Mouse (Mus musculus): ENCODE measurements at regions not wholly inside any gene's neighbourhood (a gene's known extent, or its start where the extent isn't known, plus 50 kb on each side); places are given as distances from the start of the nearest gene placed in this dataset.

DNA sequence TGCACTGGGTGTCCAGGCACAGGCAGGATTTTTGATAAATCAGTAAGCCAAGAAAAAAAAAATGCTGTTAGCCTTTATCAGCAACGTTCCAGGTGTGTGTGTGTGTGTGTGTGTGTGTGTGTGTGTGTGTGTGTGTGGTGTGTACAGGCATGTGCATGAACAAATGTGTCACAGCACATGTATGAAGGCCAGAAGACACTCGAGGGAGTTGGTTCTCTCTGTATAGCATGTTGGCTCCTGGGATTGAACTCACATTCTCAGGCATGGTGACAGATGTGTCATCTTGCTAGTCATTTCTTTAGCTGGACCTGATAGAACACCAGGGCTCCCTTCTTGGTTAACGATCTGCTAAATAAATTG is 74.8 kb upstream of the Caprin1 start:
- Histone ChIP-seq H3K27ac (no peak overlapping the region), H3K4me3 (no peak overlapping the region)
- ATAC-seq (replicated peaks) = peak; percentile 55

DNA sequence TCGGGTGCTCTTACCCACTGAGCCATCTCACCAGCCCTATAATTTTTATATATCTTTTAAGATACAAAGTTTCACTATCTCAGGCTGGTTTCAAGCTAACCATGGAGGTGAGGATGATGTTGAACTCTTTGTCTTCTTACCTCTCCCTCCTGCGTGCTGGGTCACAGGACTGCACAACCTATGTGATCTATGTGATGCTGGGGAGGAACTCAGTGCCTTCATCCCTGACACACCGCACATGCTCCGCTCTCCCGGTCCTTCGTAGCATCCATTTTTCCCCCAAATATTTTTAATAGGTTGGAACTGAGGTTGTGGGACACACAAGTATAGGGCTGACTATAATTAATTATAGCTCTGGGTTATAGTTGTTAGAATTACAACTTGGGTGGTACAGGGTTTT is 75.9 kb upstream of the Caprin1 start:
- Histone ChIP-seq H3K9me3 (no peaks in the 10 kb centered on the region), H3K27me3 (replicated peaks) (0 out of 2 replicates have a peak, but pooled peaks cover 2% of the 10 kb centered on the region), H3K36me3 (replicated peaks) (no peaks in the 10 kb centered on the region), H3K4me3 (no peak overlapping the region), H3K4me1 (peaks cover 10% of the 10 kb centered on the region; the same call in 1 of the 2 replicates), H3K4me2 (no peak overlapping the region), H3K27ac (no peak overlapping the region), H3K9ac (no peak overlapping the region)
- ATAC-seq (replicated peaks) = no peak
- 91% methylated on average over 6 of the region's 6 CpGs for WGBS

More for the DNA sequence above, 74.8 kb upstream of the Caprin1 start:
- 62% methylated on average over 3 of the region's 3 CpGs for WGBS
- H3K4me1 ChIP-seq = peaks cover 10% of the 10 kb centered on the region; the same call in 1 of the 2 replicates
- H3K9ac ChIP-seq = no peak overlapping the region
- H3K9me3 ChIP-seq = no peaks in the 10 kb centered on the region
- H3K36me3 ChIP-seq (replicated peaks) = no peaks in the 10 kb centered on the region
- 0 out of 2 replicates have a peak, but pooled peaks cover 2% of the 10 kb centered on the region for H3K27me3 ChIP-seq (replicated peaks)
- no peak overlapping the region for H3K4me2 ChIP-seq

DNA sequence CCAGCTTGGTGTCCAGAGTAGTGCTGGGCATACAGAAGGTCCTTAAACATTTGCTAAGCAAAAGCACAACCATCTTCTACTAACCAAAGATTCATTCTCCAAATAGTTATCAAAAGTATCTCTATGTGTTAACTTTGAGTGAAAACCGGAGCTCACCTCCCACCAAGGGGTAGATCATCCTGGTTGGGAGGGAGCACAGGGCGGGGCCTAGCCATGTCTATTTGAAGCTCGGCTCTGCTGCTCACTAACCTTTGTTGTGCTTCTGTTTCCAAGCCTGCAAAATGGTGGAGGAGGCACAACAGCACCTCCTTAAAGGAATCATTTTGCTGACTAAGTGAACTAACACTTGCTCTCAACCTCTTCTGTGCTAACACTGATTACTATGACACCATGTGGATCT is 77.0 kb upstream of the Caprin1 start:
- peaks cover 10% of the 10 kb centered on the region; the same call in 1 of the 2 replicates for H3K4me1 ChIP-seq
- no peak overlapping the region for H3K9ac ChIP-seq
- H3K27me3 ChIP-seq (replicated peaks) = no peaks in the 10 kb centered on the region
- H3K9me3 ChIP-seq = no peaks in the 10 kb centered on the region
- WGBS = 66% methylated on average over 3 of the region's 3 CpGs
- H3K36me3 ChIP-seq (replicated peaks) = no peaks in the 10 kb centered on the region
- no peak overlapping the region for H3K27ac ChIP-seq
- no peak for ATAC-seq (replicated peaks)
- H3K4me3 ChIP-seq = no peak overlapping the region
- H3K4me2 ChIP-seq = no peak overlapping the region

DNA sequence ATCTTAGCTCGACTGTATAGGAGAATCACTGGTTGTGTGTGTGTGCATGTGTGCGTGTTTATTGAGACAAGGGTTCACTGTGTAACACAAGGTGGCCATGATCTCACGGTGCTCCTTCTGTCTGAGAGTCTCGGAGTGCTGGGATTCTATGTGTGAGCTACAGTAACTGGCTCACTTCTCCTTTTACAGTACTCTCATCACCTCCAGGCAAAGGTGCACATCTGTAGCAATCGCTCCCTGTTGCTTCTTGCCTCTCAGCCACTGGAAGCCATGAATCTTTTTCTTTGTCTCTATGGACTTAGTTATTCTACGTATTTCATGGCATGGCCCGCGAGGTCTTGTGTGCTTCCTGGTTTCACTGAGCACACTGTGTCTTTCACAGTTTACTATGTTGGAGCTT is 78.3 kb upstream of the Caprin1 start:
- Histone ChIP-seq H3K4me1 (peaks cover 10% of the 10 kb centered on the region; the same call in 1 of the 2 replicates), H3K4me3 (no peak overlapping the region), H3K9me3 (no peaks in the 10 kb centered on the region), H3K27ac (no peak overlapping the region), H3K27me3 (replicated peaks) (no peaks in the 10 kb centered on the region), H3K4me2 (no peak overlapping the region), H3K9ac (no peak overlapping the region), H3K36me3 (replicated peaks) (no peaks in the 10 kb centered on the region)
- 84% methylated on average over 8 of the region's 8 CpGs for WGBS
- ATAC-seq (replicated peaks) = no peak

DNA sequence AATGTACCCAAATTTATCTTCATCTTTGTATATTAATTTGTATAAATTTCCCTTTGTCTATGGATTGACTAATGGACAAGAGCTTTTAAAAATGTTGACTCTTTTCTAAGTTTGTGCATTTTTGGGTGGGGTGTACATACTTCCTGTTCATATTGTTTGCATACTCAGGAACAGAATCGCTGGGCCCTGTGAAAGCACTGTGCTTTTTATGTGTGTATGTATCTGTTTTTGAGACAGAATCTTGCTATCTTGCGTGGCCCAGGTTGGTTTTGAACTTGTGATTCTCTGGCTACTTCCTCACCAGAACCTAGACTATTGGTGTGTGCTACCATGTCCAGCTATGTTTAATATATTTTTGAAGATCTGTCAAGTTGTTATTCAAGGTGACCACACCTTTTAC is 78.8 kb upstream of the Caprin1 start:
- Histone ChIP-seq H3K27ac (no peak overlapping the region), H3K9ac (no peak overlapping the region), H3K4me1 (peaks cover 14% of the 10 kb centered on the region), H3K27me3 (replicated peaks) (no peaks in the 10 kb centered on the region), H3K36me3 (replicated peaks) (no peaks in the 10 kb centered on the region), H3K4me3 (no peak overlapping the region), H3K4me2 (no peak overlapping the region), H3K9me3 (no peaks in the 10 kb centered on the region)
- no peak for ATAC-seq (replicated peaks)
- 89% methylated on average over 2 of the region's 2 CpGs for WGBS

DNA sequence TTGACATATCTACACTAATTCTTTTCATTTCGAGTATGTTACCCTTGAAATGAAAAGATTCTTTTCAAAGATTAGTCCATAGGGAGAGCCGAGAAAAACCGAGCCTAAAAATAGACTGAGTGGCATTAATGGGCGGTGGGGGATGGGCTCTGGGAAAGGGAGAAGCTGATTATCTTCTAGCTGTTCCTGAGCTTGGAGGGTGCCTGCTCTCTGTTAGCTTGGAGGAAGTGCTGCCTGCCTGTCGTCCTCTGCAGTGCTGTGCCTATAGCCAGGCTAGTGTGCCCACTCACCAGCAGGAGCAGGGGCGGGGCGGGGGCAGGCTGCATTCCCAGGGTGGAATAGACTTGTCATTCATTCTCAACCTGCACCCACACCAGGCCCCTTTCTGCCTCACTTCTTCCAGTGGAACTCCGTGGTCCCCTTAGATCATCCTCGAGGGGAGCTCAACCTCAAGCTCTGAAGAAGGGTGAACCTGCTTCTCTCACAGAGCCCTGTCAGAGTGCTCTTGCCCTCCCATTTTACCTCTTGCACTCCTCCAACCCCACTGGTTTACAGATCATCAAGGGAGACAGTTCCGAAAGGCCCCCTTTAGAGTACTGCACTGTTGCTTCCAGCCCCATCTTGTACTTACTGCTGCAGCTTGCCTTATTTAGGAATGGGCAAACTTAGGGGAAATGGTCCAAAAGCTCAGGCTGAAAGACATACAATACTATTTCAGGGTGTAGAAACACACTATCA is 76.6 kb upstream of the Lmo2 start:
- Histone ChIP-seq H3K27me3 (replicated peaks) (no peaks in the 10 kb centered on the region), H3K4me3 (no peak overlapping the region), H3K4me2 (peak overlapping the region; percentile 5; the same call in 1 of the 2 replicates), H3K4me1 (peaks cover 10% of the 10 kb centered on the region), H3K9me3 (no peaks in the 10 kb centered on the region), H3K27ac (peak overlapping the region; percentile 57), H3K36me3 (replicated peaks) (no peaks in the 10 kb centered on the region), H3K9ac (no peak overlapping the region)
- peak; percentile 89 for ATAC-seq (replicated peaks)
- 22% methylated on average over 10 of the region's 10 CpGs for WGBS

DNA sequence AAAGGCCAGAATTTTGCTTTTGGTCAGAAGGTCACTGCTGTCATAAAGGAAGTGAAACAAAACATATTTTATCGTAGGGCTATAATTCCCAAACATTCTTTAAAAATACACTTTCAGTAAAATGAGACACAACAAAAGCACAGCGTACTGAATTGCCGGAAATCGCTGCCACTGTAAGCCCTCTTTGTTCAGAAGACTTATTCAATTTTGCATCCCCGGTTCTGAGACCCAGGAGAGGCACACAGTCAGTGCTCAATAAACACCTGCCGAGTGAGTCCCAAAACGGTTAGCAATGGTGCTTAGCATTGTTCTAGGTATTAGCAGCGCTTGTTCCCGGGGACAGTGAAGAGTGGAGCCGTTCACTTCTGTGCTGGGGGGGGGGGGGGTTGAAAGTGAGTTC is 72.9 kb upstream of the Lmo2 start:
- Histone ChIP-seq H3K4me1 (peaks cover 10% of the 10 kb centered on the region), H3K9ac (no peak overlapping the region), H3K4me2 (no peak overlapping the region), H3K9me3 (no peaks in the 10 kb centered on the region), H3K27ac (no peak overlapping the region), H3K27me3 (replicated peaks) (no peaks in the 10 kb centered on the region), H3K4me3 (no peak overlapping the region), H3K36me3 (replicated peaks) (no peaks in the 10 kb centered on the region)
- no peak for ATAC-seq (replicated peaks)
- 38% methylated on average over 10 of the region's 10 CpGs for WGBS

DNA sequence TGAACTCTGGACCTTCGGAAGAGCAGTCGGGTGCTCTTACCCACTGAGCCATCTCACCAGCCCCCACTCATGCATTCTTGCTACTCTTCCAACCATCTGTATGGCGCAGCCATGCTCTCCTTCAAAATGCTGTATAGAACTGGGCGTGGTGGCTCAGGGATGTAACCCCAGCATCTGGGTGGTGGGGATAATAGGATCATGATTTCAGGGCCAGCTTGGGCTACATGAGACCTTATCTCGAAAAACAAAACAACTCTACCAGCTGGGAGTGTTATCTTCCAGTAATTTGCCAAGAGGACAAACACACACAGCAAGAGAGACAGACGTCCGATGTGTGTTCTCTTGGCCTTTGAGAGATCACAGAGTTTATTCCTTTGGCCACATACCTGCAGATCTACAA is 69.8 kb upstream of the Lmo2 start:
- 91% methylated on average over 7 of the region's 7 CpGs for WGBS
- ATAC-seq (replicated peaks) = no peak
- Histone ChIP-seq H3K4me2 (no peak overlapping the region), H3K9ac (no peak overlapping the region), H3K9me3 (no peaks in the 10 kb centered on the region), H3K4me3 (no peak overlapping the region), H3K27ac (no peak overlapping the region), H3K36me3 (replicated peaks) (no peaks in the 10 kb centered on the region), H3K4me1 (peaks cover 3% of the 10 kb centered on the region; the same call in 1 of the 2 replicates), H3K27me3 (replicated peaks) (no peaks in the 10 kb centered on the region)

DNA sequence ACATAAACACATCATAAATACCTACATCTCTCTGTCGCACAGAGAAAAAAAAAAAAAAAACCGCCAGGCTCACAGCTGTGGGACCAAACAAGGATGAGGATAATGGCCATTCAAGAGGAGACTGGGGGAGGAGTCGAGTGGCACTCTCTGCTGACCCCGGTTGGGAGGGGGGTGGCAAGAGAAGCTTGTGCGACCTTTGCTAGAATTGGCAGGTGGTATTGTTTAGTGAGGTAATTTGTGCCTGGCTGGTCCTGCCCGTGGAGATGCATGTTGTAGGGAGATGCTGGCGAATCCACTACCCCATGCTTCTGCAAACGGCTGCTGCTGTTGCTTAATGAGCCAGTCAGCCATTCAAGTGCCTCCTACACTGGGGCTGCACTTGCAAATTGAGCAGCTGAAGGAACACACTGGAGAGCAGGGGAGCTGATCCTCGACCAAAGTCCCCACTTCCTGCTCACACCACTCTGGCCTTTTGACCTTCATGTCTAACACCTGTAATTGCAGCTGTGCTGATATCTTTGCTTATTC is 66.5 kb upstream of the Lmo2 start:
- Histone ChIP-seq H3K4me1 (peaks cover 3% of the 10 kb centered on the region; the same call in 1 of the 2 replicates), H3K9me3 (no peaks in the 10 kb centered on the region), H3K4me3 (no peak overlapping the region), H3K9ac (no peak overlapping the region), H3K27me3 (replicated peaks) (no peaks in the 10 kb centered on the region), H3K36me3 (replicated peaks) (no peaks in the 10 kb centered on the region), H3K27ac (no peak overlapping the region), H3K4me2 (no peak overlapping the region; the same call in 1 of the 2 replicates)
- 1% methylated on average over 9 of the region's 9 CpGs for WGBS
- ATAC-seq (replicated peaks) = peak; percentile 60

DNA sequence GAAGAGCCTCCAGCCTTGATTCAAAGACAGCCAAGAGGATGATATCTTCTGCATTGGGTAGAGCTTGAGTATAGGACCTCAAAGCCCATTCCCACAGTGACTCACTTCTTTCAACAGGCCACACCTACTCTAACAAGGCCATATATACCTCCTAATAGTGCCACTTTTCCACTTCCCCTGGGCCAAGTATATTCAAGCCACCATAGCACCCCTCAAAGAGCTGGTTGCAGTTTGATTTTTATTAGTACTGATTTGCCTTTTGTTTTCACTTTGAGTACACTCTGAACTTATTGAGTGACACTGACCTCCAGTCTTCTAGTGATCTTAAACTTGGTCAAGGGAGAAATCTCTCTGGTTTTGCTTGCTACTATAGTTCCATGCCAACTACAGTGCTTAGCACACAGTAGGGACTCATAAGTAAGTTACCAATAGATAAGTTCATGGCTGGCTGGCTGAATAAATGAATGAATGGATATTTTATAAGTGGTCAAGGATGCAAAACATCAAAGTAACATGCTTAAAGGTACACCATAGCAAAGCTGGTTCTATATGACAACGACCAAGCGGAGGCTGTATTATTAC is 64.5 kb upstream of the Lmo2 start:
- H3K4me3 ChIP-seq = no peak overlapping the region
- no peak overlapping the region for H3K4me2 ChIP-seq
- H3K4me1 ChIP-seq = peaks cover 3% of the 10 kb centered on the region; the same call in 1 of the 2 replicates
- no peak for ATAC-seq (replicated peaks)
- no peak overlapping the region for H3K9ac ChIP-seq
- no peaks in the 10 kb centered on the region for H3K9me3 ChIP-seq
- H3K36me3 ChIP-seq (replicated peaks) = no peaks in the 10 kb centered on the region
- no peaks in the 10 kb centered on the region for H3K27me3 ChIP-seq (replicated peaks)
- no peak overlapping the region for H3K27ac ChIP-seq
- 92% methylated on average over 2 of the region's 2 CpGs for WGBS

DNA sequence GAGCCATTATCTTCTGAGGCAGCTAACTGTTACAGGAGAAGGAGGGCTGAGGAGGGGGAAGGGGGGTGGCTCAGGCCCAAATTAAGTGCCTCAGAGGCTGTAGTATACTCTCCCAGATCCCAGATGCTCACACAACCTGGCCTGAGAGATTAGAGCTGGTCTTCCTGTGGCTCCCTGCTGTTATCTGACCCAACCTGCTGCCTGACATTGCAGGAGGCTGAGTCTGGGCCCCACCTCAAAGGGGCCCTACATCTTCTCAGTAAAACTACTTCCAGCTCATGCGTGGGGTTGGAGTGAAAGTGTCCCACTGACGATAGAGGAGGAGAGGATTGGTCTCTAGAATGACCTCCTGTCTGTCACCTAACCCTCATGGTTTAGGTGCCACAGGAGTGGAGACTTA is 64.0 kb upstream of the Lmo2 start:
- Histone ChIP-seq H3K36me3 (replicated peaks) (no peaks in the 10 kb centered on the region), H3K4me3 (no peak overlapping the region), H3K4me2 (no peak overlapping the region), H3K27me3 (replicated peaks) (no peaks in the 10 kb centered on the region), H3K9ac (no peak overlapping the region), H3K27ac (no peak overlapping the region), H3K9me3 (no peaks in the 10 kb centered on the region), H3K4me1 (peaks cover 3% of the 10 kb centered on the region; the same call in 1 of the 2 replicates)
- 44% methylated on average over 2 of the region's 2 CpGs for WGBS
- ATAC-seq (replicated peaks) = no peak

DNA sequence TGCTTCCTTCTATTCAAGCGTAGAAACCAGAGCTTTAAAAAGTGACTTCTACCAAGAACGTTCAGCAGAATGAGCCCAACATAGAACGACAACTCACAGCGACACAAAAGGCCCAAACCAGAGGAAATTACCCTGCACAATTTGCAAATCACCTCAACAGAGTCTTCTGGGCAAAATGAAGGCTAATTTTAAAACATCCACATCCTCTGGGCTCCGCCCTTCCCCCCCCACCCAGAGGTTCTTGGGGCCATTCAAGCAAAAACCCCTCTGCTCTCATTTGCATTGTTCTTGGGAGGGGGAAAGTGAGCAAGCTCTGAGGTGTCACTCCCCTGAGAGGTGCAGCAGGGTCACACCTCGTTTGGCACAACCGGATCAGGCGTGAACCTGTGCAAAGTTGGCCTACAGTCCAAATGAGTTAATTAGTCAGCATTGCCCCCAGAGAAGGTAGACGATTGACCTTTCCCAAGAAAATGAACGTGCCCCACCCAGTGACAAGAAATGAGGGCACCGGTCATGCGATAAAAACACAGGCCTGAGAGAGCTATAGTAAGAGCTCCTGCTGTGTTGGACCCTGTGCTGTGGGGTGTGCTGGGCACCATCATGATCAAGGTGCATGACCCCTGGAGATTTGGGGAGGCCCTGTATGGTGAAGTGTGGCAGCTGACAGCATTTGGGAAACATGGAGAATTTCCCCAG is 62.7 kb upstream of the Lmo2 start:
- Histone ChIP-seq H3K4me2 (no peak overlapping the region), H3K9ac (no peak overlapping the region), H3K9me3 (no peaks in the 10 kb centered on the region), H3K4me3 (no peak overlapping the region), H3K27ac (no peak overlapping the region), H3K4me1 (peaks cover 3% of the 10 kb centered on the region; the same call in 1 of the 2 replicates), H3K27me3 (replicated peaks) (no peaks in the 10 kb centered on the region), H3K36me3 (replicated peaks) (no peaks in the 10 kb centered on the region)
- no peak for ATAC-seq (replicated peaks)
- 59% methylated on average over 12 of the region's 12 CpGs for WGBS
